Mouse (Mus musculus): ENCODE data around the gene Serpina1f.
"Not testable (repeated sequence)": the region's sequence is repeated elsewhere in the genome, so short reads cannot be mapped to it uniquely, and the experiment has no call there.

The Serpina1f gene

DNA sequence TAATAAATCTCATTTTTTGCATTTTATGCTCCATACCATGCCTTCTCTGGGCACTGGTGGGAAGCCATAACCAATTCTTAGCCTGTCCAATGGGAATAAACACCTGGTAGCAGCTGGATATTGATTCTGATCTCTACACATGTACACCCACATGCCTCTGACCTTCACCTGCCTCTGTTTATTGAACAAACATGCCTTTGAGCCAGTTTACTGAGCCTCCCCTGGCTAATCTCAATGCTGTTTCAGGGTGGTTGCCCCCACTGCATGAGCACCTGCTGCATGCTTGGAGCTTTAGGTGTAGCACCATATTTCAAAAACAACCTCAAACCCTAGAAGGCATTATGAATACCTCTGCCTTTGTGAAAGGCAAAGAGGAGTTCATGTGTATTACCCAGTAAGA lies 33.3 kb downstream of the Serpina1f start:
- DNase-seq (ENCODE audit: low spot score in 2 of 2), result not testable (repeated sequence)

DNA sequence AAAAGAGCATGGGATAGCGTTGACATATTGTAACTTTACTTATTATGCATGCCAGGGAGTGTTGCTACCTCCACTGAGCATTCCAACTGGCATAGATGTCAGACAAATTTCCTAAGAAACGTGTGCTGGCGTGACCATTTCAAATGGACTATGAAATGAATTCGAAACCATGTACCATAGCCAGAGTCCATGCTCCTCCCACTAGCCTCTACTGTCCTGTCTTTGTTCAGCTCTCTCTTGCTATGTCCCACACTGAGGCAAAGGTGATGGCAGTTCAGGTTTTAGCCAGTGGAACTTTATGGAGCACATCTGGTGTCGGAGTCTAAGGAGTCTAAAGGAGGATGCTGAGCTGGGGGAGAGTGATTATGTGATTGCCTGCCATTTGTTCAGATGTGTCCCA lies 35.3 kb downstream of the Serpina1f start:
- DNase-seq (ENCODE audit: low spot score in 2 of 2), result no peak

DNA sequence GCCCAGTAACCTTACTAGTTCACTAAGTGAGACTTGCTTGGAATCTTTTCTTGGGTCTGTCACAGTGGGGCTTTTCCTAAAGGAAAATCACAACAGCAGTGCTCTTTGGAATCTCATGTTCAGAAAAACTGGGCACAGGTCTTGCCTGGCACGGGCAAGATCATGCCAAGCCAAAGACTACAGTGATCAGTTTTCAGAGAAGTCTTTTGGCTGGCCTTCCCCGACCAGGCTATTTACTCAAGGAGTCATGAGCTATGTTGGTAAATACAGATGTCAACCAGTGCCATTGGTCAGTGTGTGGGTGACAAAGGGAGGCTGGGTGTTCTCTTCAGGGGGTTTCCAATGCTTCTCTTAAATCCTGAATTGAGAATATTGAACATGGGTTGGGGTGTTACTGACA lies 36.2 kb downstream of the Serpina1f start:
- DNase-seq (ENCODE audit: low spot score in 2 of 2), result no peak

DNA sequence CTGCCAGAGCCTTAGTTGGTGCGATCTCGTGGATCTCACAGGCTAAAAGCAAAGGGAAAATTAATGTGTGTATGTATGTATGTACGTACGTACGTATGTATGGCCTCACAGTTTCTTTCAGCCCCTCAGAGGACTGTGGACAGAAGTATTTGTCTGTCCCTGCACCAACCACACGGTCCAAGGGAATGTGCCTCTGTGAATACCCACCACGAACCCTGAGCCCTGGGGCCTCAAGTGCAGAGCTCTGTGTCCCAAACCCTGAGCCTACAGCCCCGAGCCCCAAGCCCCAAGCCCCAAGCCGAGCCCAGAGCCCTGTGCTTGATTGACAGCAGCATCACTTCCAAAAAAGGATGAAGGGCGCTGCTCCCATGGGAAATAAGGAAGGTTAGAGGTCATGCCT lies 37.3 kb downstream of the Serpina1f start:
- DNase-seq (ENCODE audit: low spot score in 2 of 2), result no peak

DNA sequence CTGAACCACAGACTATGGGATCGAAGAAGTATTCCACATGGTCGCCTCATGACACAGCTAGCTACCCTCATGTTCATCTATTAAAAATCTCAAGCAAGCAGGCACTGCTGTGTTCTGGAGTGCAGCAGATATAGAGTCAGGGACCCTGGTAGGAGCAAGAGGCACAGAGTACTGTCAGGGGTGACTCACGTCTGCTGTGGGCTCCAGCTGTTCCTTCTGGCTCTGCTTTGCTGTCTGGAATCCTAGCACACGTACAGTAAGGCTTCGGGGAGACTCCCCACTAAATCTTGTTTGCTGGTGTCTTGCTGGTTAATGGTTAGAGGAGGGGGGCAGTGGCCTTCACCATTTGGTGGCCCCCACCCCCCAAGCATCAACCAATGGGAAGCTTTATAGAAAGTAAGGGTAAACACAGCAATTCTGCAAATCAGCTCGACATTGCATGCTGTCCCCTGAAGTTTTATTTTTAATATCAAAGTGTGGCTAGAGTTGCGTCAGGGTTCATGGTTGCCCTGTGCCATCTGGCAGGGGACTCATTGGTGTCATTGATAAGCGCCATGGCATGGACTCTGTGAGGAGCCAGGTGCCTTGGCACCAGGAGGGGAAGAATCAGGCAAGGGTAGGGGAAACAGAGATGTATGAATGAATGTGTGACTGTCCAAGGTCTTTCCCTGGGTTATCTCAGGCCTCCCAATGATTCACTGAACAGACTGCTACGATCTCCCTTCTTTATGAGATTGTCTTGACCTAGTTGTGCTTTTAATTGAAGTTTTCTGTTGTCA lies 38.3 kb downstream of the Serpina1f start, which contains the start of gene Serpina6:
TSS of gene Serpina6 (minus strand) at position 365 of the 779 bp plus-strand sequence.
- no peak for DNase-seq (ENCODE audit: low spot score in 2 of 2)

DNA sequence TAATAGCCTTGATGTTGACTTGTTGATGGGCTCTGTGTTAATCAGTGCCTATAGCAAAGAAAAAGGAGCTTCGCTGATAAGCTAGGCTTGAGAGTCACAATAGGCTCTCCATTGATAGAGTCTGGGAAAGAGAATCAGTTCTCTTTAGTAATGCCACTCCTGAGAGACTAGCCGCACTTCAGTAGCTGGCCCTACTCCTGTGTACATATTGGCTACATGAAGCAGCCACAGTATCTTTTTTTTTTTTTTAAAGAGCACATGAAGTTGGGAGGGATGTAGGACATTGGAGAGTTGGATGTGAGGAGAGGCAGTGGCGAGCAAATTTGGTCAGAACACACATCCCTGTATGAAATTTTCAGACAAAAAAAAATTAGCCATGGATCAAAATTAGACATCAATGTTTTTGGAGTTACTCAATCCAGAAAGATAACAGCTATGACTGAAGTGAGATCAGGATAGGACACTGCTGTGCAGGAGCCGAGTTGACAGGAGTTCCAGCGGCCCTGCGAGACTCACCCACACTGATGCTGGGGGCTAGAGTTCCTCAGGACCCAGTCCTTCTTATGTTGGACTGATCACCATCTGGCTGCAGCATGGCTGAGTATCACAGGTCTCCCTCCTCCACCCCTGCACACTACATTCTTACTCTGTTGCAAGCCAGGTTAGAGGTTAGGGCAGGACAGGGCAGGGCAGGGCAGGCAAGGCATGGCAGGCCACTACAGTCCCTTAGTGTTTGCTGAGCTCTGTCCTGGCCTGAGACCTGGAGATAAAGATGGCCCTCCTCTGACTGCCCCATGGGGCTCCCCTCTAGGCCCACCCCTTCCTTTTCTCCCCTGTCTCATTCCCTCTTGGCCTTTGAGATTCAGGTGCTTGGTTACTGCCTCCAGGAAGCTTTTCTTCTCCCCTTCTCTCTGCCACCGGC lies 39.9 kb downstream of the Serpina1f start:
- no peak for DNase-seq (ENCODE audit: low spot score in 2 of 2)

DNA sequence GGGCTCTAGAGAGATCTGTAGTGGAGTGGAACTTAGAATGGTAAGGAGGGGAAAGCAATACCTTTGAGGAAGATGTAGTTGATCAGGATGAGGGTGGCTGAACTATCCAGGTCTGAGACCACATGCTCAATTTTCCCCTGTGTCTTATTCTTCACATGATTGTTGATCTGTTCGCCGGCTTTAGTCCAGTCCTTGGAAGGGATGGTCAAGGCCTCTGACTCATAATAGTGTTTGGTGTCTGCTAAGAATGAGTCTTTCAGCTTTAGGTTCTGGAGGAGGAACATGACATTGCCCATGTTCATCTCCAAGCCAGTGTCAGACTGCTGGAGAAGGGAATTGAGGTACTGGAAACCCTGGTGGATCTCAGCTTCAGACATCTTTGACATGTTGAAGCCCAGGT lies 41.5 kb downstream of the Serpina1f start:
- DNase-seq (ENCODE audit: low spot score in 2 of 2), result no peak

DNA sequence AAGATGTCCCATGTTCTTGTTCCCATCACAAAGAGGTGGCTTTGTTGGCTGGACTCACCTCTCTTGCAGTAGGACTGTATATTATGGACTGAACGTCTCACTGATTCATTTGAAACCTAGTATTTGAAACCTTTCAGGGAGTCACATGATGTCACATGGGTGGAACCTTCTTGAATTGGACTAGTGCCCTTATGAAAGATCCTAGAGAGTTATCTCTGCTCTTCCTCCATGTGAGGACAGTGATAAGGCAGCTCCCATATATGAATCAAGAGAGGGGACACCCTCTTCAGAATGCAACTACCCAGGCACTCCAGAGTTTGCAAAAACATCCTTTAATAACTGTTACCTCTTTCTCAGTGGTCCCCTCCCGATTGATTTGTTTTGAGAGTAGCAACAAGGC lies 49.0 kb downstream of the Serpina1f start:
- no peak for DNase-seq (ENCODE audit: low spot score in 2 of 2)

DNA sequence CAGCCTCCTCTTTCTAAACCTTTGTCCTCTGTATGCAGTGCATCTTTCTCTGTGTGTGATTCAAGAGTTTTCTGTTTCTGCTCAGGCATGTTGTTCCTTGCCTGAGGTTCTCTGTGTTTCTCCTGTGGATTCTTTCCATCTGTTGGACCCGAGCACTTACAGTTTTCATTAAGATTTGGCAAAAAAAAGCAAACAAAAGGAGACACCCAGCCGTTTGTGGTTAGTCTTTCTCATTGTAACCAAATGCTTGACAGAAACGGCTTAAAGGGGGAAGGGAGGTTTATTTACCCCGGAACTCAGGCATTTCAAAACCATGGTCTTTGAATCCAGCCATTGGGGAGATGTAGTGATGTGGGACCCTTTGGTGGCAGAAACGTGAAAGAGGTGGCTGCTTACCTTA lies 50.7 kb downstream of the Serpina1f start:
- no peak for DNase-seq (ENCODE audit: low spot score in 2 of 2)

DNA sequence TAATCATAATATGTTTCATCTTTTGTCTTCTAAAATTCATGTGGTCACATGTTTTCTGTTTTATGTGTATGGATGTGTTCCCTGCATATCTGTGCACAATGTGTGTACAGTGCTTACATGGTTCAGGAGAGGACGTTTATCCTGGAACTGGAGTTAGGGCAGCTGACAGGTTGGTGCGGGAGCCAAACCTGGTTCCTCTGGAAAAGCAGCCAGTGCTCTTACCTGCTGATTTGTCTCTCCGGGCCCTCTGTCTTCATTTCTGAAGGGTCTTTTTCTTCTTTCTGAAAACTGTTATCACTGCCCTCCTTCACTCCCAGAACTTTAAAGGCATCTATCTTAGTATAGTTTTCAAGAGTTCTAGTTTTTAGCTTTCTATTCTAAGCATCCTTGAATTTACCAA lies 51.5 kb downstream of the Serpina1f start:
- no peak for DNase-seq (ENCODE audit: low spot score in 2 of 2)

DNA sequence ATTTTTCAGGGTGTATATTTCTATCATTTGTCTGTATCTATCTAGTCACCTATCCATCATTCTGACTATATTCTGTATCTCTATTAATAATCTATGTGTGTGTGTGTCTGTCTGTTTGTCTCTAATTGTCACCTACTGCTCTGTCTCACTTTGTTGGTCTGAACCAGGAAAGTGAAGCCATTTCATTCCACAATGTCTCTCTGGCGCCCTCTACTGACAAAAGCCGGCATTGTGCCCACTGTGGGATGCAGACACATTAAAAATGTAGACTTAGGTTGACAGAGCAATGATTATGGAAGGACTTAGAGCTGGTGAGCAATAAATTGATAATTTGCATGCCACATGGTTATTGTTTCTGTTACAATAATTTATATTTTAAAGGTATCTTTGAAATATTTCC lies 52.0 kb downstream of the Serpina1f start:
- peak; percentile 61 to 87 for DNase-seq (ENCODE audit: low spot score in 2 of 2)
